Mouse (Mus musculus) intestine, embryonic 14.5 days (tissue): ENCODE results near the gene Gm10715. TPM values are rescaled to one million over a fixed set of nuclear protein-coding genes. Genes with fewer than 3 reads are reported as not detected.
"Not testable (repeated sequence)": the region's sequence is repeated elsewhere in the genome, so short reads cannot be mapped to it uniquely, and the experiment has no call there.

Source experiments
- ATAC-seq: fragments of 200-750 bp; cut with Nextera tagmentation; replicated peaks from 2 replicates; pipeline ENCODE4 v1.8.0; 2017; ENCODE audit warnings: low read depth, moderate number of reproducible peaks, moderate TSS enrichment, moderate library complexity; ENCODE audit not compliant: low FRiP score, low TSS enrichment
- DNase-seq: peaks from one replicate; pipeline ENCODE4 v3.0.0-alpha.2; 2018; ENCODE audit warnings: low spot score
- H3K27ac ChIP-seq: fragments of 300-500 bp; sonication (generic); 2 replicates; pipeline ENCODE4 v1.5.1; 2014; ENCODE audit warnings: low read depth, mild to moderate bottlenecking, control low read depth
- H3K27me3 ChIP-seq: fragments of 300-500 bp; sonication (generic); replicated peaks from 2 replicates; pipeline ENCODE4 v1.6.1; 2014; ENCODE audit warnings: low read length, control low read depth; ENCODE audit not compliant: control insufficient read depth, insufficient read depth
- H3K36me3 ChIP-seq: fragments of 300-500 bp; sonication (generic); 2 replicates; pipeline ENCODE4 v1.6.1; 2014; ENCODE audit warnings: low read length, control low read depth; ENCODE audit not compliant: control insufficient read depth, insufficient read depth
- H3K4me1 ChIP-seq: fragments of 300-500 bp; sonication (generic); replicated peaks from 2 replicates; pipeline ENCODE4 v1.6.1; 2014; ENCODE audit warnings: low read length, control low read depth, mixed read lengths; ENCODE audit not compliant: control insufficient read depth, insufficient read depth
- H3K4me2 ChIP-seq: fragments of 300-500 bp; sonication (generic); 2 replicates; pipeline ENCODE4 v1.6.1; 2014; ENCODE audit warnings: low read length
- H3K4me3 ChIP-seq: fragments of 300-500 bp; sonication (generic); 2 replicates; pipeline ENCODE4 v1.5.1; 2014; ENCODE audit warnings: low read depth, low read length, control low read depth, mixed read lengths
- H3K9ac ChIP-seq: fragments of 300-500 bp; sonication (generic); 2 replicates; pipeline ENCODE4 v1.6.1; 2014; ENCODE audit warnings: mild to moderate bottlenecking, low read length
- H3K9me3 ChIP-seq: fragments of 300-500 bp; sonication (generic); 2 replicates; pipeline ENCODE4 v1.6.1; 2016; ENCODE audit warnings: low read length, control low read depth; ENCODE audit not compliant: control insufficient read depth
- WGBS: fragments of 180-500 bp; shearing (Covaris S2); extraction: QIAGEN DNeasy Blood & Tissue Kit; methylation state at CpG from one replicate; pipeline ENCODE4 v1.1.7; 2014; 5-methylcytosine and 5-hydroxymethylcytosine counted together
- microRNA-seq: library from miRNA; unstranded; fragments of <30 nt; microRNA quantifications from one replicate; pipeline ENCODE4, GENCODE M21; 2016
- polyA plus RNA-seq: library from polyadenylated mRNA; unstranded; fragments of >200 nt; fragmentation: Nextera tagmentation; extraction: Ambion mirVana; gene quantifications from 2 replicates; pipeline ENCODE4 v1.2.1, GENCODE M21; 2014

Gene Gm10715
- polyA plus RNA-seq, 1 experiment from 2014 or later, result not detected

DNA sequence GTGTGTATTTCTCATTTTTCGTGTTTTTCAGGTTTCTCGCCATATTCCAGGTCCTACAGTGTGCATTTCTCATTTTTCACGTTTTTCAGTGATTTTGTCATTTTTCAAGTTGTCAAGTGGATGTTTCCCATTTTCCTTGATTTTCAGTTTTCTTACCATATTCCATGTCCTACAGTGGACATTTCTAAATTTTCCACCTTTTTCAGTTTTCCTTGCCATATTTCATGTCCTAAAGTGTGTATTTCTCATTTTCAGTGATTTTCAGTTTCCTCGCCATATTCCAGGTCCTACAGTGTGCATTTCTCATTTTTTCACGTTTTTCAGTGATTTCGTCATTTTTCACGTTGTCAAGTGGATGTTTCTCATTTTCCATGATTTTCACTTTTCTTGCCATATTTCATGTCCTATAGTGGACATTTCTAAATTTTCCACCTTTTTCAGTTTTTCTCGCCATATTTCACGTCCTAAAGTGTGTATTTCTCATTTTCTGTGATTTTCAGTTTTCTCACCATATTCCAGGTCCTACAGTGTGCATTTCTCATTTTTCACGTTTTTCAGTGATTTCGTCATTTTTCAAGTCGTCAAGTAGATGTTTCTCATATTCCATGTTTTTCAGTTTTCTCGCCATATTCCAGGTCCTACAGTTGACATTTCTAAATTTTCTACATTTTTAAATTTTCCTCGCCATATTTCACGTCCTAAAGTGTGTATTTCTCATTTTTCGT lies 7.2 kb upstream of the Gm10715 start:
- not testable (repeated sequence) for DNase-seq

DNA sequence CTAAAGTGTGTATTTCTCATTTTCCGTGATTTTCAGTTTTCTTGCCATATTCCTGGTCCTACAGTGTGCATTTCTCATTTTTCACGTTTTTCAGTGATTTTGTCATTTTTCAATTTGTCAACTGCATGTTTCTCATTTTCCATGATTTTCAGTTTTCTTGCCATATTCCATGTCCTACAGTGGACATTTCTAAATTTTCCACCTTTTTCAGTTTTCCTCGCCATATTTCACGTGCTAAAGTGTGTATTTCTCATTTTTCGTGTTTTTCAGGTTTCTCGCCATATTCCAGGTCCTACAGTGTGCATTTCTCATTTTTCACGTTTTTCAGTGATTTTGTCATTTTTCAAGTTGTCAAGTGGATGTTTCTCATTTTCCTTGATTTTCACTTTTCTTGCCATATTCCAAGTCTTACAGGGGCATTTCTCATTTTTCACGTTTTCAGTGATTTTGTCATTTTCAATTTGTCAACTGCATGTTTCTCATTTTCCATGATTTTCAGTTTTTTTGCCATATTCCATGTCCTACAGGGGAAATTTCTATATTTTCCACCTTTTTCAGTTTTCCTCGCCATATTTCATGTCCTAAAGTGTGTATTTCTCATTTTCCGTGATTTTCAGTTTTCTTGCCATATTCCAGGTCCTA lies 5.9 kb upstream of the Gm10715 start:
- ATAC-seq, result not testable (repeated sequence)
- WGBS, result 63% methylated on average over 2 of the region's 10 CpGs

More for the DNA sequence above, 7.2 kb upstream of the Gm10715 start:
- not testable (repeated sequence) for H3K9me3 ChIP-seq, H3K27ac ChIP-seq, H3K4me3 ChIP-seq, H3K27me3 ChIP-seq, H3K9ac ChIP-seq, H3K4me1 ChIP-seq, H3K4me2 ChIP-seq, H3K36me3 ChIP-seq, ATAC-seq
- 67% methylated on average over 12 of the region's 16 CpGs for WGBS

DNA sequence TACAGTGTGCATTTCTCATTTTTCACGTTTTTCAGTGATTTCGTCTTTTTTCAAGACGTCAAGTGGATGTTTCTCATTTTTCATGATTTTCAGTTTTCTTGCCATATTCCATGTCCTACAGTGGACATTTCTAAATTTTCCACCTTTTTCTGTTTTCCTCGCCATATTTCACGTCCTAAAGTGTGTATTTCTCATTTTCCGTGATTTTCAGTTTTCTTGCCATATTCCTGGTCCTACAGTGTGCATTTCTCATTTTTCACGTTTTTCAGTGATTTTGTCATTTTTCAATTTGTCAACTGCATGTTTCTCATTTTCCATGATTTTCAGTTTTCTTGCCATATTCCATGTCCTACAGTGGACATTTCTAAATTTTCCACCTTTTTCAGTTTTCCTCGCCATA lies 2.4 kb upstream of the Gm10715 start, which contains the start of gene Gm17535:
Gene Gm17535 (plus strand): TSS at position 301 of the 400 bp plus-strand sequence.
- H3K9me3 ChIP-seq, H3K4me3 ChIP-seq, DNase-seq, H3K4me2 ChIP-seq, ATAC-seq, H3K9ac ChIP-seq, H3K27me3 ChIP-seq, H3K27ac ChIP-seq, H3K4me1 ChIP-seq, H3K36me3 ChIP-seq: not testable (repeated sequence)
- no CpG with 5 or more reads among the region's 8 CpGs for WGBS

More for the DNA sequence above, 5.9 kb upstream of the Gm10715 start:
- DNase-seq, result peak; percentile 89
- H3K4me2 ChIP-seq, H3K9me3 ChIP-seq, H3K4me1 ChIP-seq, H3K4me3 ChIP-seq, H3K9ac ChIP-seq, H3K27ac ChIP-seq, H3K27me3 ChIP-seq, H3K36me3 ChIP-seq: not testable (repeated sequence)

DNA sequence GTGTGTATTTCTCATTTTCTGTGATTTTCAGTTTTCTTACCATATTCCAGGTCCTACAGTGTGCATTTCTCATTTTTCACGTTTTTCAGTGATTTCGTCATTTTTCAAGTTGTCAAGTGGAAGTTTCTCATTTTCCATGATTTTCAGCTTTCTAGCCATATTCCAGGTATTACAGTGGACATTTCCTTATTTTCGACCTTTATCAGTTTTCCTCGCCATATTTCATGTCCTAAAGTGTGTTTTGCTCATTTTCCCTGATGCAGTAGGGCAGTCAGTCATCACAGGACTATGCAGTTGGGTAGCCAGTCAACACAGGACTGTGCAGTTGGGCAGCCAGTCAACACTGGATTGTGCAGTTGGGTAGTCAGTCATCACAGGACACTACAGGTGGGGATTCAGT lies 1.5 kb downstream of the Gm10715 start:
- 60% methylated on average over 4 of the region's 4 CpGs for WGBS
- DNase-seq, H3K27ac ChIP-seq, H3K36me3 ChIP-seq, ATAC-seq, H3K9me3 ChIP-seq, H3K4me2 ChIP-seq, H3K4me1 ChIP-seq, H3K27me3 ChIP-seq, H3K9ac ChIP-seq, H3K4me3 ChIP-seq: not testable (repeated sequence)

Small RNA genes within 50 kb of the gene (microRNA-seq; reads per million reads assigned to microRNA genes)
- not detected for gene Mir101c

Other genes starting within 250 kb of the Gm10715 start
- gene Gm10722, start 36.0 kb upstream of the Gm10715 start, polyA plus RNA-seq, result not detected in 2 replicates
- not detected in 2 replicates for gene Gm11168, start 33.5 kb upstream of the Gm10715 start, polyA plus RNA-seq
- gene Gm10721, start 23.7 kb upstream of the Gm10715 start, polyA plus RNA-seq, result not detected in 2 replicates
- gene Gm10720, start 21.2 kb upstream of the Gm10715 start, polyA plus RNA-seq, result not detected in 2 replicates
- not detected in 2 replicates for gene Gm10719, start 19.5 kb upstream of the Gm10715 start, polyA plus RNA-seq
- gene Gm10718, start 13.3 kb upstream of the Gm10715 start, polyA plus RNA-seq, result 0.32 and 0.81 TPM in 2 replicates
- not detected in 2 replicates for gene Gm10717, start 11.5 kb upstream of the Gm10715 start, polyA plus RNA-seq
- gene Gm17535, start 2.3 kb upstream of the Gm10715 start, polyA plus RNA-seq, result not detected in 2 replicates